Mouse (Mus musculus): ENCODE measurements around the gene Tab1. TPM values are rescaled to one million over a fixed set of nuclear protein-coding genes. Genes with fewer than 3 reads are reported as not detected.

Gene Tab1
- polyA plus RNA-seq, 2 experiments = 34.6 to 43.1 TPM

- Histone ChIP-seq H3K36me3 (ENCODE audit: control insufficient read depth, insufficient read depth, low read length) (peaks cover 15% of the 10 kb centered on the region; the same call in 1 of the 2 replicates), H3K4me2 (replicated peaks; ENCODE audit: low read depth, low read length, severe bottlenecking) (no peak overlapping the region), H3K4me3 (replicated peaks; ENCODE audit: low read length) (no peak overlapping the region), H3K27ac (replicated peaks; ENCODE audit: low read depth, low read length) (no peak overlapping the region), H3K9ac (ENCODE audit: low read depth, low read length, severe bottlenecking) (no peak overlapping the region), H3K9me3 (ENCODE audit: control insufficient read depth, low read length) (no peaks in the 10 kb centered on the region), H3K27me3 (ENCODE audit: control insufficient read depth, insufficient read depth, low read length) (no peaks in the 10 kb centered on the region), H3K4me1 (ENCODE audit: control insufficient read depth, insufficient read depth, low read length) (peaks cover 18% of the 10 kb centered on the region)
- 95% methylated on average over 2 of the region's 2 CpGs for WGBS
- DNase-seq (ENCODE audit: low spot score) = no peak
- no peak for ATAC-seq (ENCODE audit: low FRiP score, low read depth)
- no peak for TF ChIP-seq POLR2A (IDR thresholded peaks at IDR 0.05; ENCODE audit: borderline replicate concordance, extremely low read depth, insufficient read depth, insufficient read length)
Observed at GRCm38 (mm10) chr15:80135499-80135898, 2.6 kb downstream of the Tab1 start.

GRCm38 (mm10) chr15:80136645-80137044 lies 3.7 kb downstream of the Tab1 start:
- H3K36me3 ChIP-seq (ENCODE audit: control insufficient read depth, insufficient read depth, low read length) = peaks cover 24% of the 10 kb centered on the region
- no peak overlapping the region for H3K4me3 ChIP-seq (replicated peaks; ENCODE audit: low read length)
- WGBS = 98% methylated on average over 3 of the region's 3 CpGs
- H3K9ac ChIP-seq (ENCODE audit: low read depth, low read length, severe bottlenecking) = no peak overlapping the region
- H3K4me1 ChIP-seq (ENCODE audit: control insufficient read depth, insufficient read depth, low read length) = peaks cover 18% of the 10 kb centered on the region
- no peak for DNase-seq (ENCODE audit: low spot score)
- no peak for TF ChIP-seq POLR2A (IDR thresholded peaks at IDR 0.05; ENCODE audit: borderline replicate concordance, extremely low read depth, insufficient read depth, insufficient read length)
- no peak overlapping the region for H3K4me2 ChIP-seq (replicated peaks; ENCODE audit: low read depth, low read length, severe bottlenecking)
- ATAC-seq (ENCODE audit: low FRiP score, low read depth) = no peak
- H3K27ac ChIP-seq (replicated peaks; ENCODE audit: low read depth, low read length) = no peak overlapping the region
- H3K9me3 ChIP-seq (ENCODE audit: control insufficient read depth, low read length) = no peaks in the 10 kb centered on the region
- H3K27me3 ChIP-seq (ENCODE audit: control insufficient read depth, insufficient read depth, low read length) = no peaks in the 10 kb centered on the region

- TF ChIP-seq POLR2A (IDR thresholded peaks at IDR 0.05; ENCODE audit: borderline replicate concordance, extremely low read depth, insufficient read depth, insufficient read length) = no peak
- H3K27me3 ChIP-seq (ENCODE audit: control insufficient read depth, insufficient read depth, low read length) = no peaks in the 10 kb centered on the region
- 77% methylated on average over 17 of the region's 17 CpGs for WGBS
- H3K9me3 ChIP-seq (ENCODE audit: control insufficient read depth, low read length) = 0 out of 2 replicates have a peak, but pooled peaks cover 4% of the 10 kb centered on the region
- ATAC-seq (ENCODE audit: low FRiP score, low read depth) (no peak), DNase-seq (ENCODE audit: low spot score) (no peak)
- peaks cover 34% of the 10 kb centered on the region for H3K36me3 ChIP-seq (ENCODE audit: control insufficient read depth, insufficient read depth, low read length)
- H3K9ac ChIP-seq (ENCODE audit: low read depth, low read length, severe bottlenecking) = no peak overlapping the region
- H3K4me2 ChIP-seq (replicated peaks; ENCODE audit: low read depth, low read length, severe bottlenecking) = no peak overlapping the region
- H3K4me1 ChIP-seq (ENCODE audit: control insufficient read depth, insufficient read depth, low read length) = peaks cover 15% of the 10 kb centered on the region
- H3K4me3 ChIP-seq (replicated peaks; ENCODE audit: low read length) = no peak overlapping the region
- no peak overlapping the region for H3K27ac ChIP-seq (replicated peaks; ENCODE audit: low read depth, low read length)
Observed at GRCm38 (mm10) chr15:80137945-80138791, 5.2 kb downstream of the Tab1 start.

GRCm38 (mm10) chr15:80140302-80140701 lies 7.4 kb downstream of the Tab1 start:
- peaks cover 45% of the 10 kb centered on the region for H3K36me3 ChIP-seq (ENCODE audit: control insufficient read depth, insufficient read depth, low read length)
- no peak for DNase-seq (ENCODE audit: low spot score)
- H3K4me2 ChIP-seq (replicated peaks; ENCODE audit: low read depth, low read length, severe bottlenecking) = no peak overlapping the region
- H3K27ac ChIP-seq (replicated peaks; ENCODE audit: low read depth, low read length) = no peak overlapping the region
- 0 out of 2 replicates have a peak, but pooled peaks cover 4% of the 10 kb centered on the region for H3K9me3 ChIP-seq (ENCODE audit: control insufficient read depth, low read length)
- TF ChIP-seq POLR2A (IDR thresholded peaks at IDR 0.05; ENCODE audit: borderline replicate concordance, extremely low read depth, insufficient read depth, insufficient read length) = no peak
- no peak overlapping the region for H3K4me3 ChIP-seq (replicated peaks; ENCODE audit: low read length)
- WGBS = 93% methylated on average over 2 of the region's 2 CpGs
- no peaks in the 10 kb centered on the region for H3K27me3 ChIP-seq (ENCODE audit: control insufficient read depth, insufficient read depth, low read length)
- no peaks in the 10 kb centered on the region for H3K4me1 ChIP-seq (ENCODE audit: control insufficient read depth, insufficient read depth, low read length)
- no peak overlapping the region for H3K9ac ChIP-seq (ENCODE audit: low read depth, low read length, severe bottlenecking)
- ATAC-seq (ENCODE audit: low FRiP score, low read depth) = no peak

- WGBS = 89% methylated on average over 3 of the region's 3 CpGs
- Histone ChIP-seq H3K9me3 (ENCODE audit: control insufficient read depth, low read length) (0 out of 2 replicates have a peak, but pooled peaks cover 4% of the 10 kb centered on the region), H3K4me3 (replicated peaks; ENCODE audit: low read length) (no peak overlapping the region), H3K9ac (ENCODE audit: low read depth, low read length, severe bottlenecking) (no peak overlapping the region), H3K4me2 (replicated peaks; ENCODE audit: low read depth, low read length, severe bottlenecking) (no peak overlapping the region), H3K27me3 (ENCODE audit: control insufficient read depth, insufficient read depth, low read length) (no peaks in the 10 kb centered on the region), H3K36me3 (ENCODE audit: control insufficient read depth, insufficient read depth, low read length) (peaks cover 45% of the 10 kb centered on the region), H3K27ac (replicated peaks; ENCODE audit: low read depth, low read length) (no peak overlapping the region), H3K4me1 (ENCODE audit: control insufficient read depth, insufficient read depth, low read length) (no peaks in the 10 kb centered on the region)
- DNase-seq (ENCODE audit: low spot score) (no peak), ATAC-seq (ENCODE audit: low FRiP score, low read depth) (no peak)
- no peak for TF ChIP-seq POLR2A (IDR thresholded peaks at IDR 0.05; ENCODE audit: borderline replicate concordance, extremely low read depth, insufficient read depth, insufficient read length)
Observed at GRCm38 (mm10) chr15:80140878-80141277, 8.0 kb downstream of the Tab1 start.

All from limb, embryonic 14.5 days (tissue).